Mouse (Mus musculus): ENCODE data around the gene Mettl2. TPM values are rescaled to one million over a fixed set of nuclear protein-coding genes. Genes with fewer than 3 reads are reported as not detected.

Gene Mettl2
- polyA plus RNA-seq, 1 experiment from 2014 or later: 26.8 TPM

DNA sequence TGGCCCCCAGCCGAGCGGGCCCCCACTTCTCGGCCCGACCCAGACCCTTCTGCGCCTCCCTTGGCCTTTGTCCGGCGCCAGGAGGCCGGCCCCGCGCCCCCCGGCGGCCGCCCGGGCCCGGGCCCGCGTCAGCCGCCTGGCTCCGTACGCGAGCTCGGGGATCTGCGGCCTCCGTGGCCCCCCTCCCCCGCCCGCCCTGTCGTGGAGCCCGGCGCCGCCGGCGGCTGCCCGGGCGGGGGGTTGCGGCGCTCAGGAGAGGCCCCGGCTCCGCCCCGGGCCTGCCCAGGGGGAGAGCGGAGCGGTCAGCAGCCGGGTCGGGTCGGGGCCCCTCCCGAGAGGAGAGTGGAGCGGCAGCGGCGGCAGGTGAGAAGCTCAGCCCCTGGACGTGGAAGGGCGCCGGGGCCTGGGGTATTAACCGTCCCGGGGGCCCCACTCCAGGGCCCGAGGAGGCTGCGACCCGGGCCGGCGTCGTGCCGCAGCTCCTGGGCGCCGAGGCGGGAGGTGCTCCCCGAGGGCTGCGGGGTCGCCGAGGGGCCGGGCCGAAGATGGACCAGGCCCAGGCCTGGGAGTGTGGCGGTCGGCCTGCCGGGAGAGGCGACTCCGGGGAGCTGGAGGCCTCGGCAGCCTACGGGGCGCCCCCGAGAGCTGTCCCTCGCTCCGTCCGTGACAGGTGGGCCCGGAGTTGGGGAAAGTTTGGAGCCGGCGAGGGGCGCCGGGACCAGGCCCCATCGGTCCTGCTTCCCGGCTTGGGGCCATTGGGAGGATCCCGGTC is 55.6 kb downstream of the Mettl2 start:
- peaks cover 41% of the 10 kb centered on the region for H3K36me3 ChIP-seq
- no peaks in the 10 kb centered on the region for H3K27me3 ChIP-seq (replicated peaks)
- peak overlapping the region; percentile 97 for H3K27ac ChIP-seq (replicated peaks)
- 2% methylated on average over 82 of the region's 89 CpGs for WGBS
- peak; percentile 64 for ATAC-seq (ENCODE audit: extremely low read depth, insufficient number of reproducible peaks, low FRiP score, low TSS enrichment)
- no peaks in the 10 kb centered on the region for H3K9me3 ChIP-seq
- peaks cover 33% of the 10 kb centered on the region for H3K4me1 ChIP-seq
- peak overlapping the region; percentile 74 for H3K4me2 ChIP-seq
- H3K4me3 ChIP-seq: peak overlapping the region; percentile 97
- H3K9ac ChIP-seq: peak overlapping the region; percentile 99

DNA sequence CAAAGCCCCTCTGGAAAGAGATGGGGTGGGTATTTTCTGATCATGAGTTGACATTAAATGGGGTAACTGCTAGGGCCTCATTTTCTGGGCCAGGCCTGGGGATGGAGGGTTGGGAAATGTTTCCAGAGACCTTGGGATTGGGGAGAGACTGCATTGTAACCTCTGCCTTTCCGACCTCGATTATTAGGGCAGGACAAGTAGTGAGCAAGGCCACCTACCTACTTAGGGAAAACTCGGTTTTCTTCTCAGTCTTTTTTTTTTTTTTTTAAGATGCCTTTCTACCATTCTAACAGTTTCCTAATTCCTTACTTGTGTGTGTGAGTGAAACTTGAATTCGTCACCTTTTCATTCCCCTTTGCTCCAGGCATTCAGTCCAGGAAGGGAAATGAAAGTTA is 56.2 kb downstream of the Mettl2 start:
- H3K9ac ChIP-seq: peak overlapping the region; percentile 99
- ATAC-seq (ENCODE audit: extremely low read depth, insufficient number of reproducible peaks, low FRiP score, low TSS enrichment): no peak
- WGBS: 4% methylated on average over 4 of the region's 4 CpGs
- peak overlapping the region; percentile 97 for H3K27ac ChIP-seq (replicated peaks)
- H3K4me2 ChIP-seq: peak overlapping the region; percentile 74
- H3K4me1 ChIP-seq: peaks cover 33% of the 10 kb centered on the region
- H3K36me3 ChIP-seq: peaks cover 38% of the 10 kb centered on the region
- H3K9me3 ChIP-seq: no peaks in the 10 kb centered on the region
- H3K27me3 ChIP-seq (replicated peaks): no peaks in the 10 kb centered on the region
- H3K4me3 ChIP-seq: peak overlapping the region; percentile 97

DNA sequence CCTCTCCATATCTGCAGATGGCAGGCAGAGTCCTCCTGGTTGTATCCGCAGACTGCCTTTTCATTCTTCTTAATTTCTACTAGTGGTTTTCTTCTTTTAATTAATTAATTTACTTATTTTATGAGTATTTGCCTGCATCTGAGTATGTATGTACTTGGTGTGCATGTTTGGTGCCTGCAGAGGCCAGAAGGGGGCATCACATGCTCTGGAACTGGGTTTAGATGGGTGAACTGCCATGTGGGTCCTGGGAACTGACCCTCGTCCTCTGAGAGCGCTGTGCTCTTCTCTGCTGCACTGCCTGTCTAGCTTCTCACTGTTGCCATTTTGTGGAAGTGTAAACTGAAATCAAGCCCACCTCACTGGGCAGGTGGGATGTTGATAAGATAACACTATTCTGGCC is 58.5 kb downstream of the Mettl2 start:
- Histone ChIP-seq H3K9me3 (no peaks in the 10 kb centered on the region), H3K36me3 (peaks cover 38% of the 10 kb centered on the region), H3K27ac (replicated peaks) (no peak overlapping the region), H3K4me3 (no peak overlapping the region), H3K9ac (no peak overlapping the region), H3K27me3 (replicated peaks) (no peaks in the 10 kb centered on the region), H3K4me2 (no peak overlapping the region), H3K4me1 (peaks cover 18% of the 10 kb centered on the region)
- no peak for ATAC-seq (ENCODE audit: extremely low read depth, insufficient number of reproducible peaks, low FRiP score, low TSS enrichment)
- WGBS: 91% methylated on average over 3 of the region's 3 CpGs

Other genes with a start within 250 kb of the Mettl2 start
- not detected in 2 replicates for gene Efcab3, start 62.8 kb upstream of the Mettl2 start, polyA plus RNA-seq (2015; fragmentation: Nextera tagmentation; extraction: Ambion mirVana)
- gene Gm10842, start 20.5 kb downstream of the Mettl2 start, polyA plus RNA-seq (2015; fragmentation: Nextera tagmentation; extraction: Ambion mirVana): not detected in 2 replicates
- gene Tlk2, start 52.4 kb downstream of the Mettl2 start, polyA plus RNA-seq (2015; fragmentation: Nextera tagmentation; extraction: Ambion mirVana): 12.2 and 13.2 TPM in 2 replicates
- 8.6 and 9.8 TPM in 2 replicates for gene Mrc2, start 166.2 kb downstream of the Mettl2 start, polyA plus RNA-seq (2015; fragmentation: Nextera tagmentation; extraction: Ambion mirVana)

Measured in heart, embryonic 13.5 days (tissue).